Mouse (Mus musculus) v-Abl transformed pro-B cells (cell line): ENCODE data around the gene Fcgr1.
"Not testable (repeated sequence)": the region's sequence is repeated elsewhere in the genome, so short reads cannot be mapped to it uniquely, and the experiment has no call there.

Experiments used
- in situ Hi-C, 2 experiments: fragments of 400-800 bp; cut with MboI; formaldehyde crosslinking; loops; one replicate each; pipeline ENCODE4 v1.15.1; 2025; ENCODE audit not compliant: unreplicated experiment in 2 of 2

Fcgr1 gene

DNA sequence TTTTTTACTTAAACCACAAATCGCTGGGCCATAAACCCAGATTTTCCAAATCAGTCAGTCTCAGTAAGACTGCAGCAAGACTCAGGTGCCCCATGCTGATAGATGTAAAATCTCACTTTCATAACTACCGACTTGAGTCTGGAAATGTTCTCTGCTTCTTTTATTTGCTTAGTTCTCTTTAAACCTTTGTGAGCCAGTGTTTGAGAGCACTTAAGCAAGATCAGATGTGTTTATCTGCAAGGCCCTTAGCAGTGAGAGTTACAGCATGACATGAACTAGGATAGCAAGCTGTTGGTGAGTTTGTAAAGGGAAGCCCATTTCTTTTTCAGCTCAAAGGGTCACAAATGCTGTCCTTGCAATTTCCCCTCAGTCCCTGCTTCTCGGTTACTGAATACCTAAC, 36.6 kb downstream of the Fcgr1 start:
- in situ Hi-C loops = loop anchor here in 1 of 2 experiments (25.0 kb wide), 2 partner anchors 295 to 595 kb away; partner anchors contain the start of gene Mcl1

DNA sequence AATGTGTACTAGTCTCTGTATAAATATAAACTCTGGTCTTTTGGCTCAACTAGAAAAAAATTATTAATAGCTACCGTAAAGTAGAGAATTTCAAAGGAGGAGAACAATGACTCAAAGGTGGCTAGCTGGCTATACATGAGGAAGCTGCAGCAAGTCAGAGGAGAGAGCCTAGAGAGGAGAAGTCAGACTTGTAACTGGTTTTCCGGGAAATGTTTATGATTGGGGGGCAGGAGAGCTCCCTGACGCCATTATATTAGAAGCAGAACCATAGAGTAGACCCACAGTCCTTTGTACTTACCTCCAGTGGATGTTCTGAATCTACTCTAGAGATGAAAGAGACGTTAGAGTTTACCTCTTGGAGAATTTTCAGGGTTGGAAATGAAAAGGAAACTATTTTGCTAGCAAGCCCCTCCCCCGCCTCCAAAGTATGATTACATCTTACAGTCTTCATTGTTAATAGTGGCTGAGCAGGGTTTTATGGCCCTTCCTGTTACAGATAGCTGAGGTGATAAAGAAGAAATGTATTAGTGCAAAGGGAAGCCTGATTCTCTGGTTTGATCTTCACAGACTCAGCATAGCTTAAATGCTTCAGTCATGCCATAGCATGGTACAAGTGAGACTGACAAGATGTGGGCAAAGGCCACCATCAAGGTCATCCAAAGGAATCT, 37.7 kb downstream of the Fcgr1 start:
- in situ Hi-C loops = loop anchor here in 1 of 2 experiments (25.0 kb wide), 2 partner anchors 294 to 594 kb away; partner anchors contain the start of gene Mcl1

DNA sequence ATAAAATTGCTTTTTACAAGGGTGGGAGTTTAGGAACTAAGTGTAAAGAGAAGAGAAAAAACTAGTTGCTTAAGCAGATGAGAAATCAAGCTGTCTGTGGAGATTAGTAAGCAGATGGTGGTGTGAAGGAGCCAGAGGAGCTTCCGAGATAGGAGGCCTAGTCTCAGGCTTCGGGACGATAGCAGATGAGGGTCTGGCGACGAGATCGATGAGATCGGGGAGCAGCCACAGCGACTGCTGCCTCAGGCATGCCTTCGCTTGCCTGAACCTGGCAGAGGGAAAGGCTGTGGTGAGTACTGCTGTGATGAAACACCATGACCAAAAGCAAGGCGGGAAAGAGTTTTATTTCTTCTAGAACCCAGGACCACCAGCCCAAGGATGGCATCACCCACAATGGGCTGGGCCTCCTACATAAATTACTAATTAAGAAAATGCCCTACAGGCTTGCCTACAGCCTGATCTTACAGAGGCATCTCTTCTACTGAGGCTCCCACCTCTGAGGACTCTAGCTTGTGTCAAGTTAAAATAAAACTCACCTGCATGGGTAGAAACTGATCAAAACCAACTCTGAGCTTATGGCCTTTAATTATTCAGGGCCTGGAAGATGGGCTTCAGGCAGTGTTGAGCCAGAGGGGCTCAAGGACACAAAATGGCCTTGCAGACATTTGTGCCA, 39.0 kb downstream of the Fcgr1 start:
- in situ Hi-C loops = loop anchor here in 1 of 2 experiments (25.0 kb wide), 2 partner anchors 293 to 593 kb away; partner anchors contain the start of gene Mcl1

DNA sequence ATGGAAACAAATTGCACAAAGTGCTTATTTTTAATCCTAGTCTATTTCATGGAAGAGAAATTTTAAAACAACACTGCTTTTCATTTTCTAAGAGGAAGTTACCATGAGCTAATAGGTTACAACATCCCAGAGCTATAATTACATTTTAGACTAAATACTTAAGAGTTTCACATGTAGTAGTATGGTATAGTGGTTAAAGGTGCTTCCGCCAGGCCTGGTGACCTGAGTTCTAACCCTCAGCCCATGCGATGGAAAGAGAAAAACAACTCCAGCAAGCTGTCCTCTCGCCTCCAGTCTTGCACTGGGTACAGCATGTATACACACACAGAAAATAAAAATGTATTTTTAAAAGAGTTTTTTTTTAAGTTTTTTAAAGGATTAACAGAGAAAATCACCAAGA, 42.0 kb downstream of the Fcgr1 start:
- in situ Hi-C loops = loop anchor here in 1 of 2 experiments (25.0 kb wide), 2 partner anchors 289 to 589 kb away; partner anchors contain the start of gene Mcl1

DNA sequence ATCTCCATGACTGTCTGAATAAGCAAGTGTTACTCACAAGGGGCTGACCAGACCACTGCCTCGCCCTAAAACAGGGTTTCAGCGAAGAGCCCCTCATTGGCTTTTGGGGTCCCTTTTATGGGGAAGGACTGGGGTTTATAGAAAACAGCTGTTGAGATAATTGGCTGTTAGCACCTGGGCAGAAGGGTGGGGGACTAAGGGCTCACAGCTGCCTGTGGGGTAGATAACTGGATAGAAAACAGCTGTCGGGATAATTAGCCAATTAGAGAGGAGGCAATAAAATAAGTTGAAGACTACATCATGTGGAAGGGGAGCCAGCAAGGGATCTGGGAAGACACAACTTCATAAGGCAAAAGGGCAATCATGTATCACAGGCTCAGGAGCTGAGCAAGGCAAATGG, 42.9 kb downstream of the Fcgr1 start:
- in situ Hi-C loops = loop anchor here in 1 of 2 experiments (25.0 kb wide), 2 partner anchors 289 to 589 kb away; partner anchors contain the start of gene Mcl1

DNA sequence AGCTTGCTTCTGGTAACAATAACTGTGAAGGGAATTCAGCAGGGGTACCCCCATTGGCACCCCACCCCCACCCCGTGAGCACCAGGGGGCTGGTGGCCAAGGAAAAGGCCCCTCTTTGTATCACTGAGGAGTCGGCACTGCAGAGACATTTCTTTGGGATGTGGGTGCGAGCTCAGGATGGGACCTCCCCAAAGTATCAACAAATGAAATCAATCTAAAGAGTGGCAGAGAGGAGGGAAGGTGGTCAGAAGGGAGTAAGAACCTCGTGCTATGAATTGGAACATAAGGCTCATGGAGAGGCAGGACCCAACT, 44.8 kb downstream of the Fcgr1 start:
- in situ Hi-C loops = no loop called here

DNA sequence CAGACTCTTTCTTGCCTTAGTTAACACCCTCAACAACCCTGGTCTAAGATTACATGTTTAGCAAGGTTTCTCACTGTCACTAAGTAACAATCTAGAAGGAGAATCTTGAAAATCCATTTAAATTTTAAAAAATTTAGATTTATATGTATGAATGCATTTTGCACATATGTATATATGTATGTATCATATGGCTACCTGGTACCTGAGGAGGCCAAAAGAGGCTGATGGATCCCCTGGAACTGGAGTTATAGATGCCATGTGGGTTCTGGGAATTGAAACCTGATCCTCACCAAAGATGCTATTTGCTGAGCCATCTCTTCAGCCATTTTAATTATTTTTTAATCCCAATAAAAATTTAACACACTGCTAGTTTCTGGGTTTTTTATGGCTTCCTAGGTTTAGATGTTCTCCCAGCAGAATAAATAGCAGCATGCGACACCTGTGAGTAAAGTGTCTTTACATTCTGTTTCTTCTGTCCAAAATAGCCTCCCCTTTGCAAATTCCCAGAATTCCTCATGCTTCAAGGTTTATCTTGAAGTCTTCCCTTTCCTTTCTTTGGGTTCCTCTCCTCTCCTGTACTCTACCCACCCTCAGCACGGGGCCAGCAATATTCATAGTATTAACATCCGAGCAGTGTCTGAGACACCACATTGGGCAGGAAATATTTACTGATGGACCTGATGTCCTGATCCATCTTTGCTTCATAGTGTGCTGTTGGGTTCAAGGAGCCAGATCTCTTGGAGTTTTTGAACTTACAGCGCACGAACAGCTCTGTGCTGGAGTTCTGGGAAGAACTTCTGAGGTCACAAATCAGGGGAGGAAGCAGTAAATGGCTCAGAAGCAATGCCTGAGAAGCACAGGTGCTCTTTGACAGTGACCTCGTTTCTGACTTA, 45.4 kb downstream of the Fcgr1 start:
- in situ Hi-C loops = no loop called here

DNA sequence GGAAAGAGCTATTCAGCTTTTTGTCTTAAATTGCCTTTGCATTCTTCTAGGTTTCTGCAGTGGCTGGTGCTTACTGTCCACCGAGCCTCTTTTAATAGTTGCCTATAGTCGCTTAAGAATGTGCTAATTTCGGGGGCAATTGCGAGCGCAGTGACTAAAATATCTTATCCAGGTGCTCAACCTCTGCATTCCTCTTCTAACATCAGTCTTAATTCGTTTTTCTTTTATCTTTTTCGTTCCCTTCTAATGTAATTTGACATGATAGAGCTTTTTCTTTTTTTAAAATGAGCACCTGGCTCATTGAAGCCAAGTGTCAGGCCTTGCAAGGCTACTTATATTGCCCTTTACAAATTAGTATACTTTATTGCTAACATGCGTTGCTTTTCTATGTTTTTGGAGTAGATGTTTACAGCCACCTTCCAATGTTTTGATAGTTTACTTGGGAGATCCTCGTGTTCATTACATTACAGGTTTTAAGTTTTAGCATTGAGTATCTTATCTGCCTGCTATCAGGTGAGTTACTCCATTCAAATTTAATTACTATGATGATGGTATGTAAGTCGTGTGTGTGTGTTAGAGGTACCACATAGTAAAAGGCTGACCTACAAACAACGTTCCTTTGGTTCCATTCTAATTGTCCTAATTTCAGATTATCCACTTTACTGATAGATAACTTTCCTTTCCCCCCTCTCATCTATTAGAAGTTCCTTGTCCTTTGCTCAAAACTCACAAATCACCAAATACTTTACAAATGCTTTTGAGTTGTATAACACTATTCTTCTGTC, 46.2 kb downstream of the Fcgr1 start:
- in situ Hi-C loops = no loop called here

DNA sequence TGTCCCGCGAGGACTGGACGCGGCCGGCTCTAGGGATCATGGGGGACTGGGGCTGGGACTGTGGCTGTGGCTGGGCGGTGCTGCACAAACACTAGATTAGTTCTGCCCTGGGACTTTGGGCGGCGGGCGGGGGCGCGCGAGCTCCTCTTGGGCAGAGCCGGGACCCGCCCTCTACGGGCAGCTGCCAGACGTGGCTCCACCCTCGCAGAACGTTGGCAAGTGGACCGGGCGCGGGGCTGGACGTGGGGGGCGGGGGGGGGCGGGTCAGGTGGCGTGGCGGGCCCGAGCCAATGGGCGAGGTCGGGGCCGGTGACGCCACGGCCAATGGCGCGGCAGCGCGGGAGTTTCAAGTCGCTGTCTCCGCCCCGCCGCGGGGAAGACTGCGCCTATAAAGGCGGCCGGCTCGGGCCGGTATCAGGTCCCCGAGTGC, 47.3 kb downstream of the Fcgr1 start, which contains the start of gene Hist2h3c1:
TSS of gene Hist2h3c1 (plus strand) at position 259 of the 430 bp plus-strand sequence.
- in situ Hi-C loops = not testable (repeated sequence)

DNA sequence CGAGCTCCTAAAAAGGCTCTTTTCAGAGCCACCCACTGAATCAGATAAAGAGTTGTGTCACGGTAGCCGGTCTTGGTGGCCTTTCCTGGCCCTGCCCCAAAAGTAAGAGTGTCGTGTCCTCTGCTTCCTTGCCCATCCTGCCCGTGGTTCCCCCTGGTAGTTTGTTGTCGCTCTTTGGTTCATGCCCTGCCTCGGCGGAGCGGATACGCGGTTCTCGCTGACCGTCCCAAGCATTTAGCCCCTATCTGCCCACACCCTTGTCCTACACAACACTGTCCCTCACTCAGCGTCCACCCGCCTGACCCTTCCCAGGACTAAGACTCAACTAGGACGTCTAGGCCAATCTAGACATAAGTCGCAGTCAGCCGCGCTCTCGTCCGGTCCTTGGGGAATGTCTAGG, 47.8 kb downstream of the Fcgr1 start:
- in situ Hi-C loops = not testable (repeated sequence)

DNA sequence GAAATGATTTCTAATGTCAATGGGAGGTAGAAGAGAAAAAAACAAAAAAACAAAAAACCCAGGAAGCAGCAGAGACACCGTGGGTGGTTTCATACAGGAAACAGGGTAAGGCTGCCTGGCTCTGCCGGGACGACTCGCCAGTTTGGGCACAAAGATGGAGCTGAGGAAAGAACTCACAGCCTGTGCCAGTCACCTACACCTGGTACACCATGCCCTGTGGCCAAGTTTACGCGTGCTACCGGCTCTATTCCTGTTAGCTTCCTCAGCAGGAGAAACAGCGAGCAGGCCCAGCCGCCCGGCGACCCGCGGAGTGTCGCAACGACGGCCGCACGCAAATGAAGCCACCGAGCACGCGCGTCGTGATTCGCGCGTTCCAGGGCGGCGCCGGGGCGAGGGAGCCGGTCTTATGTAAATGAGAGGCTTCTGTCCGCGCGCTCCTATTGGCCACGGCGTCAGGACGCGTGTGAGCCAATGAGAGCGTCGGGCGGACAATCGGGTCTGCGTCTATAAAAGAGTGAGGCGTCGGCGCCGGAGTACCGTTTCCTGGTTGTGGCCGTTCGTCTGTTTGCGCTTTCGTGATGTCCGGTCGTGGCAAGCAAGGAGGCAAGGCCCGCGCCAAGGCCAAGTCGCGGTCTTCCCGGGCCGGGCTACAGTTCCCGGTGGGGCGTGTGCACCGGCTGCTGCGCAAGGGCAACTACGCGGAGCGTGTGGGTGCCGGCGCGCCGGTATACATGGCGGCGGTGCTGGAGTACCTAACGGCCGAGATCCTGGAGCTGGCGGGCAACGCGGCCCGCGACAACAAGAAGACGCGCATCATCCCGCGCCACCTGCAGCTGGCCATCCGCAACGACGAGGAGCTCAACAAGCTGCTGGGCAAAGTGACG, 48.5 kb downstream of the Fcgr1 start, which contains the start of gene Hist2h2aa1:
TSS of gene Hist2h2aa1 (plus strand) at position 495 of the 884 bp plus-strand sequence.
- in situ Hi-C loops = not testable (repeated sequence)

DNA sequence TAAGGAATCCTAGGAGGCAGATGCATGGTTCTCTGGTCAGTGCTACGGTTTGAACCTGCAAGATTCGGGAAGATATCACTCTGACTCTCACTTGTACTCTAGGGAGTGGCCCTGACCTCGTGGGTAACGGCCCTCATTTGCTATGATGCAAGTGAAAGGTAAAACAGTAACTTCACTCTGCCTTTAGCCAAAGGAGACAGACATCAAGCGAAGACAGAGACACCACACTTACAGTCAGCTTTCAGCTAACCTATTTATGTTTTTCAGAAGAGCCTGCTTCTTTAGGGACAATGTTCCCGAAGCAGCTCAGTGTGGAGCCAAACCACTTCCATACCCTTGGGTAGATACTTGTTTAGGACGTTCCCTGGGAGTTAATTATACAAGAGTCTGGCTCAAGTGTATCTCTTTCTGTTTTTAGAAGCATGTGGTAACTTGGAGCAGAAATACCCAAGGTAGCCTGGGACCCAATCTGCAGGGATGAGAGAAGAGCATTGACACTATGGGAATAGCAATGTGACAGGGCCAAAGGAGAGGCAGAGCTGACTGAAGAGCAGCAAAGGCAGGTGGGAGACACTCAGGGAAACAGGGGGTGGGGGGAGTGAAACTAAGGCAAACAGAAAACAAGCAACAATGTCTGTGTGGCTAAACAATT, 49.7 kb downstream of the Fcgr1 start:
- in situ Hi-C loops = no loop called here

DNA sequence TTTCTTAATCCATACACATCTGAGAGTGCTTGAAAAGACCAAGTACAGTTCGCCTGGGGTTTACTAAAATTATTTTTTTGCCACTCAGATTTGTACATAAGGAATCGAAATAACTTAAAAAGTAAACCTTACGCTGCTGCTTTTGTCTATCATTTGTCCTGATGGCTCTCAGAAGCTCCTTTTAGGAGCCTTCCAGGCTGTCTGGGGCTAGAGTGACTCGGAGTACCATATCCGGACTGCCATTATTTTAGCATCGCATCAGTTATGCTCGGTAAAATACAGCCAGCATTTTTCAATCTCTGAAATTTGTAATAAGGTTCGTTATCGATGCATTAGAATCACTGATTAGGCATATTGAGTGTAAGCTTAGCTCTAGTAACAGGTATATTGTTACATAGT, 53.0 kb downstream of the Fcgr1 start:
- in situ Hi-C loops = no loop called here

DNA sequence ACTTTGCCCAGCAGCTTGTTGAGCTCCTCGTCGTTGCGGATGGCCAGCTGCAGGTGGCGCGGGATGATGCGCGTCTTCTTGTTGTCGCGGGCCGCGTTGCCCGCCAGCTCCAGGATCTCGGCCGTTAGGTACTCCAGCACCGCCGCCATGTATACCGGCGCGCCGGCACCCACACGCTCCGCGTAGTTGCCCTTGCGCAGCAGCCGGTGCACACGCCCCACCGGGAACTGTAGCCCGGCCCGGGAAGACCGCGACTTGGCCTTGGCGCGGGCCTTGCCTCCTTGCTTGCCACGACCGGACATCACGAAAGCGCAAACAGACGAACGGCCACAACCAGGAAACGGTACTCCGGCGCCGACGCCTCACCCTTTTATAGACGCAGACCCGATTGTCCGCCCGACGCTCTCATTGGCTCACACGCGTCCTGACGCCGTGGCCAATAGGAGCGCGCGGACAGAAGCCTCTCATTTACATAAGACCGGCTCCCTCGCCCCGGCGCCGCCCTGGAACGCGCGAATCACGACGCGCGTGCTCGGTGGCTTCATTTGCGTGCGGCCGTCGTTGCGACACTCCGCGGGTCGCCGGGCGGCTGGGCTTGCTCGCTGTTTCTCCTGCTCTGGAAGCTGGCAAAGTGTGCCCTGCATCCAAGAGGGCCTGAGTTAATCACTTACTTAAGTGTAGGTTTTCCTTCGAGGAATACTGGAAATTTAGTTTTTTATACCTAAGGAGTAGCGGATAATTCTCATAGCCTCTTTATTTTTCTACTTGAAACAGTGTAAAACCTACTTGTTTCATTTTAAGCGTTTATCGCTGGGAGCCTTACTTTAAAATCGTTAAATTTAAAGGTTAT, 53.6 kb downstream of the Fcgr1 start, which contains the start of gene Hist2h2aa2:
TSS of gene Hist2h2aa2 (minus strand) at position 328 of the 850 bp plus-strand sequence.
- in situ Hi-C loops = not testable (repeated sequence)

DNA sequence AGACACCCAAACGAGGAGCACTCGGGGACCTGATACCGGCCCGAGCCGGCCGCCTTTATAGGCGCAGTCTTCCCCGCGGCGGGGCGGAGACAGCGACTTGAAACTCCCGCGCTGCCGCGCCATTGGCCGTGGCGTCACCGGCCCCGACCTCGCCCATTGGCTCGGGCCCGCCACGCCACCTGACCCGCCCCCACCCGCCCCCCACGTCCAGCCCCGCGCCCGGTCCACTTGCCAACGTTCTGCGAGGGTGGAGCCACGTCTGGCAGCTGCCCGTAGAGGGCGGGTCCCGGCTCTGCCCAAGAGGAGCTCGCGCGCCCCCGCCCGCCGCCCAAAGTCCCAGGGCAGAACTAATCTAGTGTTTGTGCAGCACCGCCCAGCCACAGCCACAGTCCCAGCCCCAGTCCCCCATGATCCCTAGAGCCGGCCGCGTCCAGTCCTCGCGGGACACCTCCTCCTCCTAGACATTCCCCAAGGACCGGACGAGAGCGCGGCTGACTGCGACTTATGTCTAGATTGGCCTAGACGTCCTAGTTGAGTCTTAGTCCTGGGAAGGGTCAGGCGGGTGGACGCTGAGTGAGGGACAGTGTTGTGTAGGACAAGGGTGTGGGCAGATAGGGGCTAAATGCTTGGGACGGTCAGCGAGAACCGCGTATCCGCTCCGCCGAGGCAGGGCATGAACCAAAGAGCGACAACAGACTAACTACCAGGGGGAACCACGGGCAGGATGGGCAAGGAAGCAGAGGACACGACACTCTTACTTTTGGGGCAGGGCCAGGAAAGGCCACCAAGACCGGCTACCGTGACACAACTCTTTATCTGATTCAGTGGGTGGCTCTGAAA, 54.6 kb downstream of the Fcgr1 start, which contains the start of gene Hist2h3c2:
TSS of gene Hist2h3c2 (minus strand) at position 174 of the 840 bp plus-strand sequence.
- in situ Hi-C loops = not testable (repeated sequence)

DNA sequence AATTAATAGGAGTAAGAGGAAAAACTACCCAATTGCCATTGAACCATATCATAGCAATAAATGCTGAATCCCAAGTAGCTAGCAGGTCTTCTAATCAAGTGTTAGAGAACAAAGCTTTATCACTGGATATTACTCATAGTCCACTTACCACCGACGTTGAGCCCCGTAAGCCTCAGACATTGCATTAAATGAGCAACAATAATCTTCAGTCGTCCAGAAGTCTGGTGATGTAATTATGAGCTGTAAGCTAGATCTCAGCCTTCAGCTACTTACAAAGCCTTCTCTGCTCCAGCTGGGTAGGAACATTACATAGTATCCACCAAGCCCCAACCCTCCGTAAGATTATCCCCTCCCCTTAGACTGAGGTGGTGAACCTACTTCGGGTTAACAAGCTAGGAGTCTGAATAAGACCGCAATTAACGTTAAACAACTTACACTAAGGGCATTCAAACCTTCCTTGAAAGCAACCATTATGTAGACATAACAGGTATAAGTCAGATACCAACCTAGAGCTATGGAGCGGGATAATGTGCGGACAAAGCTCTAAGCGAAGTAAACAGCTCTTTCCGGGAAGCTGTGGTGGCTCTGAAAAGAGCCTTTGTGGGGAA, 55.8 kb downstream of the Fcgr1 start:
- in situ Hi-C loops = no loop called here
